Mouse (Mus musculus) adrenal gland, adult 2 months (tissue): ENCODE measurements at regions not wholly inside any gene's neighbourhood (a gene's known extent, or its start where the extent isn't known, plus 50 kb on each side); places are given as distances from the start of the nearest gene placed in this dataset.
A peak's percentile ranks its signal among the peaks of the same experiment; 100 is the strongest.

ENCODE experiments used
- DNase-seq: peaks from one replicate; pipeline ENCODE4 v3.0.0; 2021

- DNase-seq, result no peak
Measured at GRCm38 (mm10) chr2:148292442-148292841, 102.7 kb upstream of the Sstr4 start.

GRCm38 (mm10) chr2:148292895-148293294, 102.2 kb upstream of the Sstr4 start:
- no peak for DNase-seq

- no peak for DNase-seq
Measured at GRCm38 (mm10) chr2:148300879-148301278, 94.3 kb upstream of the Sstr4 start.

GRCm38 (mm10) chr2:148312255-148312654, 82.9 kb upstream of the Sstr4 start:
- DNase-seq, result no peak

GRCm38 (mm10) chr2:148320896-148321295, 74.2 kb upstream of the Sstr4 start:
- no peak for DNase-seq

GRCm38 (mm10) chr2:148325362-148325761, 69.8 kb upstream of the Sstr4 start:
- DNase-seq, result no peak

GRCm38 (mm10) chr2:148325854-148326387, 69.2 kb upstream of the Sstr4 start:
- DNase-seq, result no peak

- no peak for DNase-seq
Measured at GRCm38 (mm10) chr2:148326414-148326813, 68.7 kb upstream of the Sstr4 start.

- DNase-seq, result no peak
Measured at GRCm38 (mm10) chr2:148327552-148327951, 67.6 kb upstream of the Sstr4 start.

- no peak for DNase-seq
Measured at GRCm38 (mm10) chr2:148330368-148330767, 64.8 kb upstream of the Sstr4 start.

GRCm38 (mm10) chr2:148334555-148334954, 60.6 kb upstream of the Sstr4 start:
- no peak for DNase-seq

GRCm38 (mm10) chr2:148336626-148337025, 58.5 kb upstream of the Sstr4 start:
- peak; percentile 10 for DNase-seq

- DNase-seq, result peak; percentile 50
Measured at GRCm38 (mm10) chr2:148338308-148338768, 56.8 kb upstream of the Sstr4 start.

GRCm38 (mm10) chr2:148338894-148339293, 56.2 kb upstream of the Sstr4 start:
- no peak for DNase-seq

- no peak for DNase-seq
Measured at GRCm38 (mm10) chr2:148344193-148344592, 51.0 kb upstream of the Sstr4 start.
